Mouse (Mus musculus) forebrain, embryonic 13.5 days (tissue): ENCODE data around the gene Strn4. TPM values are rescaled to one million over a fixed set of nuclear protein-coding genes. Genes with fewer than 3 reads are reported as not detected.
A peak's percentile ranks its signal among the peaks of the same experiment; 100 is the strongest.

Source experiments
- ATAC-seq: fragments of 200-750 bp; cut with Nextera tagmentation; 2 replicates; pipeline ENCODE4 v1.8.0; 2017
- H3K27ac ChIP-seq: fragments of 300-500 bp; sonication (generic); 2 replicates; pipeline ENCODE4 v1.5.1; 2015; ENCODE audit warnings: inconsistent platforms, mild to moderate bottlenecking, moderate library complexity
- H3K27me3 ChIP-seq: fragments of 300-500 bp; sonication (generic); 2 replicates; pipeline ENCODE4 v1.6.1; 2015; ENCODE audit warnings: mild to moderate bottlenecking, inconsistent platforms
- H3K36me3 ChIP-seq: fragments of 300-500 bp; sonication (generic); 2 replicates; pipeline ENCODE4 v1.6.1; 2015; ENCODE audit warnings: mild to moderate bottlenecking, inconsistent platforms; ENCODE audit not compliant: poor library complexity, severe bottlenecking
- H3K4me1 ChIP-seq: fragments of 300-500 bp; sonication (generic); 2 replicates; pipeline ENCODE4 v1.6.1; 2015; ENCODE audit warnings: inconsistent platforms
- H3K4me2 ChIP-seq: fragments of 300-500 bp; sonication (generic); 2 replicates; pipeline ENCODE4 v1.6.1; 2015; ENCODE audit warnings: inconsistent platforms, mild to moderate bottlenecking, moderate library complexity
- H3K4me3 ChIP-seq: fragments of 300-500 bp; sonication (generic); 2 replicates; pipeline ENCODE4 v1.5.1; 2015; ENCODE audit warnings: mild to moderate bottlenecking, inconsistent platforms
- H3K9ac ChIP-seq: fragments of 300-500 bp; sonication (generic); 2 replicates; pipeline ENCODE4 v1.6.1; 2015; ENCODE audit warnings: mild to moderate bottlenecking, inconsistent platforms
- H3K9me3 ChIP-seq: fragments of 300-500 bp; sonication (generic); replicated peaks from 2 replicates; pipeline ENCODE4 v1.6.1; 2016; ENCODE audit warnings: inconsistent platforms
- WGBS: fragments of 180-500 bp; shearing (Covaris S2); methylation state at CpG from one replicate; pipeline ENCODE4 v1.1.7; 2015; 5-methylcytosine and 5-hydroxymethylcytosine counted together
- polyA plus RNA-seq: library from polyadenylated mRNA; unstranded; fragments of >200 nt; fragmentation: Nextera tagmentation; extraction: Ambion mirVana; gene quantifications from 2 replicates; pipeline ENCODE4 v1.2.1, GENCODE M21; 2015

The Strn4 gene
- polyA plus RNA-seq = 147 and 164 TPM in 2 replicates

DNA sequence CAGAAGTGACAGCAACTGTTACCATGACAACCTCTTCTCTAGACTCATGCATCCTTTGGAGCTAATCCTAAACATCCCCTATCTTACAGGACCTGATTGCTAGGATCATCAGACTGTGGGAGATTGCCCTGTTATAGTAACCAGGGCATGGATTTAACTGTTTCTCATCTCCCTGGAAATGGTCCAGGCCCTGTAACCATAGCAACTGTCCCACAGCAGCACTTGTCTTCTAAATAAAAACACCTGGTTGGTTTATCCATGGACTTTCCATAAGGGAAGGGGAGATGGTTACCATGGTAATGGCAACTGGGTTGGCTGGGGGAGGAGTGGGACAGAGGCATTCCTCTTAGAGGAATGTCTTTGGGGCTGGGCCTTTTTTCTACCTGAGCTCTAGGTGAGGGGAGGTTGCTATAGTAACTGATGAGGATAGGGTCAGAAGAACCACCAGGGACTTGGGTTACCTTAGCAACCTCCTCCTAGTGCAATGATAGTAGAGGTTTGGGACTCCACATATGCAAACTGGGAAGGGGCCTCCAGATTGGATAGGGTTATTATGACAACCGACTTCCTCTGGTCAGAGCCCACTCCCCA is at the start of gene Strn4:
Gene Strn4, plus strand, starts transcription at position 539 of the 591 bp plus-strand sequence.
- Histone ChIP-seq H3K9ac (peak within 1 kb of the TSS; percentile 99), H3K27me3 (peaks cover 29% of the 10 kb centered on the region), H3K27ac (peak within 1 kb of the TSS; percentile 98), H3K4me3 (peak within 1 kb of the TSS; percentile 91), H3K4me1 (peaks cover 73% of the 10 kb centered on the region), H3K36me3 (peaks cover 9% of the 10 kb centered on the region), H3K9me3 (no peaks in the 10 kb centered on the region), H3K4me2 (peak within 1 kb of the TSS; percentile 96)
- peak; percentile 69 for ATAC-seq
- WGBS = 4% methylated on average over 1 of the region's 1 CpGs

- no peak overlapping the region for H3K27ac ChIP-seq
- 23% methylated on average over 2 of the region's 2 CpGs for WGBS
These were observed 49.2 kb upstream of the Strn4 start for GRCm38 (mm10) chr7:16766443-16766842.

GRCm38 (mm10) chr7:16775888-16776287 is 39.8 kb upstream of the Strn4 start:
- Histone ChIP-seq H3K4me3 (no peak overlapping the region), H3K9me3 (peaks cover 6% of the 10 kb centered on the region; the same call in 1 of the 2 replicates), H3K4me1 (peaks cover 3% of the 10 kb centered on the region), H3K4me2 (no peak overlapping the region), H3K27ac (no peak overlapping the region), H3K36me3 (no peaks in the 10 kb centered on the region), H3K9ac (no peak overlapping the region), H3K27me3 (no peaks in the 10 kb centered on the region)
- 67% methylated on average over 5 of the region's 5 CpGs for WGBS
- ATAC-seq = no peak

More at GRCm38 (mm10) chr7:16766443-16766842, 49.2 kb upstream of the Strn4 start:
- no peaks in the 10 kb centered on the region for H3K27me3 ChIP-seq
- no peak overlapping the region for H3K9ac ChIP-seq
- H3K36me3 ChIP-seq = no peaks in the 10 kb centered on the region
- no peak overlapping the region for H3K4me3 ChIP-seq
- no peaks in the 10 kb centered on the region for H3K4me1 ChIP-seq
- no peak overlapping the region for H3K4me2 ChIP-seq
- no peak for ATAC-seq
- peaks cover 3% of the 10 kb centered on the region; the same call in 1 of the 2 replicates for H3K9me3 ChIP-seq

GRCm38 (mm10) chr7:16780076-16780475 is 35.6 kb upstream of the Strn4 start:
- Histone ChIP-seq H3K4me3 (no peak overlapping the region), H3K9me3 (no peaks in the 10 kb centered on the region), H3K9ac (no peak overlapping the region), H3K4me1 (peaks cover 44% of the 10 kb centered on the region), H3K27ac (no peak overlapping the region), H3K27me3 (peaks cover 3% of the 10 kb centered on the region; the same call in 1 of the 2 replicates), H3K4me2 (no peak overlapping the region), H3K36me3 (no peaks in the 10 kb centered on the region)
- WGBS = 73% methylated on average over 5 of the region's 5 CpGs
- no peak for ATAC-seq

- ATAC-seq = peak; percentile 82
- Histone ChIP-seq H3K27me3 (peaks cover 3% of the 10 kb centered on the region; the same call in 1 of the 2 replicates), H3K4me3 (peak within 1 kb of the TSS; percentile 60), H3K27ac (peak within 1 kb of the TSS; percentile 51; the same call in 1 of the 2 replicates), H3K4me1 (peaks cover 44% of the 10 kb centered on the region), H3K4me2 (peak within 1 kb of the TSS; percentile 100), H3K9ac (peak within 1 kb of the TSS; percentile 79), H3K9me3 (no peaks in the 10 kb centered on the region), H3K36me3 (no peaks in the 10 kb centered on the region)
- WGBS = 3% methylated on average over 34 of the region's 34 CpGs
These were observed 34.7 kb upstream of the Strn4 start, which contains the start of gene Slc1a5 for GRCm38 (mm10) chr7:16780825-16781554. Gene Slc1a5, plus strand, starts transcription at chr7:16781340.

DNA sequence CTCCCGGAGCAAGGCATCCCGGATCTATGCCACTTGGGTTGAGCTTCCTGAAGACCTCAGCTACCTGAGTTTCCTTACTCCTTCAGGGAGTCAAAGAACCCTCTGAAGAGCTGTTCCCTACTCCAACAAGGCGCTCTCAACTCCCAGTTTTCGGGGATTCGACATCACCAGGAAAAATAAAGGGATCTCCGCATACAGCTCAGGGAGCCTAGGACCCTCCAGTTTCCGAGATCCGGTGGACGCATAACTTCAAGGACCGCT is 34.2 kb upstream of the Strn4 start:
- Histone ChIP-seq H3K27me3 (peaks cover 3% of the 10 kb centered on the region; the same call in 1 of the 2 replicates), H3K4me3 (peak overlapping the region; percentile 60), H3K4me2 (peak overlapping the region; percentile 100), H3K27ac (peak overlapping the region; percentile 51; the same call in 1 of the 2 replicates), H3K9ac (peak overlapping the region; percentile 79), H3K4me1 (peaks cover 44% of the 10 kb centered on the region), H3K36me3 (peaks cover under 1% of the 10 kb centered on the region; the same call in 1 of the 2 replicates), H3K9me3 (no peaks in the 10 kb centered on the region)
- peak; percentile 5; the same call in 1 of the 2 replicates for ATAC-seq
- WGBS = 1% methylated on average over 10 of the region's 10 CpGs

GRCm38 (mm10) chr7:16781816-16782554 is 33.7 kb upstream of the Strn4 start:
- H3K36me3 ChIP-seq = peaks cover 4% of the 10 kb centered on the region; the same call in 1 of the 2 replicates
- under 1% methylated on average over 47 of the region's 60 CpGs for WGBS
- peaks cover 3% of the 10 kb centered on the region; the same call in 1 of the 2 replicates for H3K27me3 ChIP-seq
- peak; percentile 22; the same call in 1 of the 2 replicates for ATAC-seq
- peak overlapping the region; percentile 60 for H3K4me3 ChIP-seq
- no peak overlapping the region for H3K27ac ChIP-seq
- peak overlapping the region; percentile 100 for H3K4me2 ChIP-seq
- peak overlapping the region; percentile 79 for H3K9ac ChIP-seq
- no peaks in the 10 kb centered on the region for H3K9me3 ChIP-seq
- H3K4me1 ChIP-seq = peaks cover 44% of the 10 kb centered on the region

DNA sequence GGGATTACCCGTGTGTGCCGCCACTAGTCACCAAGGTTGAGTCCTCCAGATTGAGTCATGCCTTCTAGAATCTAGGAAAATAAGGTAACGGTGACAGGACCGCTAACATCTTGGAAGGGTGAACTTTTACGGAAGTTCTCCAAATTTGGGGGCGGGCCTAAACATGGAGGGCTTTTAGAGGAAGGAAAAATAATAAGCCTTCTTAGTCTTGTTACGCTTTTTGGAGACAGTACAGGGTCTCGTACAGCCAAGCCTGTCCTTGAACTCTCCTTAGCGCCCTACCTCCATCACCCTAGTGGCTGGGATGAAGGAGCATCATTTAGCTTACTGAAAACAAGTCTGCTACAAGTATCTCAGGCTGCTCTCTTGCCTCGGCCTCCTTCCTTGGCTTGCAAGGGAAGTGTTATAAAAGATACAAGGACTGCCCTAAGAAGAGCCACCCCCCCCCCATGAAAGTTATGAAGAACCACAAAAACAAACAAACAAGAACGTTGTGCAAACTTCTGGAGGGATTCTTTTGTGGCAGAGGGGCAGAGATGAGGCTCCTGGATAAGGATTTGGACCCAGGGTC is 33.0 kb upstream of the Strn4 start:
- ATAC-seq = no peak
- Histone ChIP-seq H3K4me1 (peaks cover 44% of the 10 kb centered on the region), H3K9me3 (no peaks in the 10 kb centered on the region), H3K4me2 (peak overlapping the region; percentile 100), H3K27ac (no peak overlapping the region), H3K36me3 (peaks cover 4% of the 10 kb centered on the region; the same call in 1 of the 2 replicates), H3K4me3 (peak overlapping the region; percentile 60), H3K9ac (peak overlapping the region; percentile 79), H3K27me3 (peaks cover 3% of the 10 kb centered on the region; the same call in 1 of the 2 replicates)
- 4% methylated on average over 11 of the region's 11 CpGs for WGBS

DNA sequence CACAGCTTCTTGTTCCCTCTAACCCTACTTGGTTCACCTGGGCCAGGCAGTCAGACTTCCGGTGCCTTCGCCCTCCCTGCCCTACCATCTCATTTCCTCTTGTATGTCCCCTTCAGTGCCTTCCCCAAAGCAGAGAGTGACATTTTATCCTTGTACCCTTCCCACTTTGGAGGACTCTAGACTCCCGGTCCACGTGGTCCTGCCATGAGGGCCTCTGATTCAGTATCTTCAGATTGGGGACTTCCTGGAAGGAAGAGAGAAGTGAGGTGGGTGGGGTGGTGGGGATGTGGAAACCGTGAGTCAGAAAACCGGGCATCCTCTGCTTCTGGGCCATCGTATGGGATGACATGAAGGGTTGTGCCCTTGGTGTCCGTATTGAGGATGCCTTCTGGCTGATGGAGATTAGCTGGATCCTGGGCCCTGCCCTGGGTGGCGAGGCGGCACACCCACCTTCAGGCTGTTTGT is 32.4 kb upstream of the Strn4 start:
- Histone ChIP-seq H3K9ac (peak overlapping the region; percentile 79), H3K27me3 (peaks cover 3% of the 10 kb centered on the region; the same call in 1 of the 2 replicates), H3K27ac (no peak overlapping the region), H3K4me2 (peak overlapping the region; percentile 100), H3K36me3 (peaks cover 4% of the 10 kb centered on the region; the same call in 1 of the 2 replicates), H3K4me1 (peaks cover 44% of the 10 kb centered on the region), H3K4me3 (peak overlapping the region; percentile 60), H3K9me3 (no peaks in the 10 kb centered on the region)
- no peak for ATAC-seq
- WGBS = 20% methylated on average over 10 of the region's 10 CpGs

DNA sequence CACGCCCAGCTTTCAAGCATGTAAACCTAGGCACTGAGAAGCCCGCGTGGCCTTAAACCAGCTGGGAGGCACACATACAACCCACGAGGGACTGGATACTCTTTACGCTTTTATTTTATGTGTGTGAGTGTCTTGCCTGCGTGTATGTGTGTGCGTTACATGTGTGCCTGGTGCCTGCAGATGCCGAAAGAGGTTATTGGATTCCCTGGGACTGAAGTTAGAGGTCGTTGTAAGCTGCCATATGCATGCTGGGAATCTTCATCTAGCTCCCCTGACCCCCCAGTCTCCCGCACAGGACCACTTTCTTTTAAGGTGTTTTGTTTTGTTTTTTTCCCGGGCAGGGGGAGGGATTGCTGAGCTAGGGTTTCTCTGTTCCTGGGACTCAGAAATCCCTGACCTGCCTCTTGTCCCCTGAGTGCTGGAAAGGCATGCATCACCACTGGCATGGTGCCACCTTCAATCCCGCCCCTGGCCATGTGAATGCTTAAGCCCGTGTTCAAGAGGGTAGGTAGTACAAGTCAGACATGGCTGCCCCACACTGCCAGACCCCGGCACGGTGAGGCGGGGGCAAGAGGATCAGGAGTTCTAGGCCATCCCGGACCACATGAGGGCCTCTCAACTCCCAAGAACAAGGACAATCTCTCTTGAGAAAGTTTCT is 31.8 kb upstream of the Strn4 start:
- peak overlapping the region; percentile 100 for H3K4me2 ChIP-seq
- H3K9me3 ChIP-seq = no peaks in the 10 kb centered on the region
- no peak for ATAC-seq
- peak overlapping the region; percentile 79 for H3K9ac ChIP-seq
- WGBS = 40% methylated on average over 17 of the region's 17 CpGs
- no peak overlapping the region for H3K27ac ChIP-seq
- H3K27me3 ChIP-seq = peaks cover 3% of the 10 kb centered on the region; the same call in 1 of the 2 replicates
- H3K4me3 ChIP-seq = peak overlapping the region; percentile 60
- H3K36me3 ChIP-seq = peaks cover 4% of the 10 kb centered on the region; the same call in 1 of the 2 replicates
- peaks cover 44% of the 10 kb centered on the region for H3K4me1 ChIP-seq

- peaks cover 4% of the 10 kb centered on the region; the same call in 1 of the 2 replicates for H3K36me3 ChIP-seq
- peak overlapping the region; percentile 100 for H3K4me2 ChIP-seq
- 65% methylated on average over 10 of the region's 10 CpGs for WGBS
- ATAC-seq = no peak
- peaks cover 3% of the 10 kb centered on the region; the same call in 1 of the 2 replicates for H3K27me3 ChIP-seq
- peaks cover 44% of the 10 kb centered on the region for H3K4me1 ChIP-seq
- H3K9ac ChIP-seq = no peak overlapping the region
- no peak overlapping the region for H3K4me3 ChIP-seq
- H3K9me3 ChIP-seq = no peaks in the 10 kb centered on the region
- H3K27ac ChIP-seq = no peak overlapping the region
These were observed 31.2 kb upstream of the Strn4 start for GRCm38 (mm10) chr7:16784498-16784976.
